In genomic region chr11:120894397-120894796, GRCm38 (mm10) we compare ENCODE assay signal across 21 mouse cellular contexts. TPM values are rescaled to one million over a fixed set of nuclear protein-coding genes. Genes with fewer than 3 reads are reported as not detected.
DNase-seq lines count a peak whose midpoint lies in the region; ATAC-seq and TF ChIP-seq lines count a peak whose summit lies in the region.
"Had no signal": no experiment of that assay in that cellular context is flagged by ENCODE, and none has a peak within 500 bp of the region (broad histone marks: within the 10 kb centered on the region; RNA-seq: fewer than 3 reads in every experiment).

No protein-coding gene starts in this region.

- H3K4me1 ChIP-seq in heart, postnatal 0 days (ENCODE audit: control insufficient read depth, insufficient read depth): no peaks in the 10 kb centered on the region
- no peaks in the 10 kb centered on the region for H3K4me1 ChIP-seq in heart, embryonic 10.5 days
- no peaks in the 10 kb centered on the region for H3K4me1 ChIP-seq in midbrain, postnatal 0 days (ENCODE audit: insufficient read depth, low read length)
- no peaks in the 10 kb centered on the region for H3K4me1 ChIP-seq in midbrain, embryonic 11.5 days (ENCODE audit: control insufficient read depth, insufficient read depth, low read length)
- H3K4me1 ChIP-seq: forebrain, embryonic 13.5 days; limb, embryonic 12.5 days; midbrain, embryonic 12.5 days had no signal

- H3K9me3 ChIP-seq in heart, postnatal 0 days (replicated peaks; ENCODE audit: control insufficient read depth, low read length): no peaks in the 10 kb centered on the region
- no peaks in the 10 kb centered on the region for H3K9me3 ChIP-seq in heart, embryonic 10.5 days
- no peaks in the 10 kb centered on the region for H3K9me3 ChIP-seq in midbrain, postnatal 0 days (ENCODE audit: low read length)
- no peaks in the 10 kb centered on the region for H3K9me3 ChIP-seq in midbrain, embryonic 11.5 days (ENCODE audit: control insufficient read depth, low read length)
- H3K9me3 ChIP-seq: forebrain, embryonic 13.5 days; limb, embryonic 12.5 days; liver, embryonic 12.5 days; midbrain, embryonic 12.5 days had no signal

- H3K9ac ChIP-seq in heart, postnatal 0 days (replicated peaks; ENCODE audit: low read depth, low read length): no peak overlapping the region
- no peak overlapping the region for H3K9ac ChIP-seq in midbrain, postnatal 0 days (replicated peaks; ENCODE audit: low read length, poor library complexity, severe bottlenecking)
- H3K9ac ChIP-seq in midbrain, embryonic 11.5 days (ENCODE audit: low read length): no peak overlapping the region
- H3K9ac ChIP-seq: forebrain, embryonic 13.5 days; limb, embryonic 12.5 days; liver, embryonic 12.5 days; midbrain, embryonic 12.5 days had no signal

- TF ChIP-seq CTCF in heart, postnatal 0 days (IDR thresholded peaks at IDR 0.05; ENCODE audit: low read depth): 0 out of 2 replicates have a peak, but pooled peaks have one; percentile 4
- TF ChIP-seq CTCF in midbrain, postnatal 0 days (IDR thresholded peaks at IDR 0.05): peak; percentile 16; the same call in 1 of the 2 replicates

- TF ChIP-seq EP300 in heart, postnatal 0 days (IDR thresholded peaks at IDR 0.05; ENCODE audit: low read depth): no peak

- no peak overlapping the region for H3K27ac ChIP-seq in heart, postnatal 0 days (ENCODE audit: low read depth)
- H3K27ac ChIP-seq in heart, embryonic 10.5 days: no peak overlapping the region
- no peak overlapping the region for H3K27ac ChIP-seq in midbrain, postnatal 0 days (ENCODE audit: low read depth, low read length)
- no peak overlapping the region for H3K27ac ChIP-seq in midbrain, embryonic 11.5 days (ENCODE audit: low read depth, low read length)
- H3K27ac ChIP-seq: forebrain, embryonic 13.5 days; hindbrain, postnatal 0 days; limb, embryonic 12.5 days; midbrain, embryonic 12.5 days had no signal

- no peak overlapping the region for H3K4me2 ChIP-seq in heart, postnatal 0 days (ENCODE audit: low read depth, low read length)
- no peak overlapping the region for H3K4me2 ChIP-seq in midbrain, postnatal 0 days (ENCODE audit: low read depth, low read length, poor library complexity, severe bottlenecking)
- H3K4me2 ChIP-seq in midbrain, embryonic 11.5 days: no peak overlapping the region
- H3K4me2 ChIP-seq: forebrain, embryonic 13.5 days; limb, embryonic 12.5 days; liver, embryonic 12.5 days; midbrain, embryonic 12.5 days had no signal

- 80% methylated on average over 8 of the region's 8 CpGs for WGBS in heart, postnatal 0 days
- 86% methylated on average over 8 of the region's 8 CpGs for WGBS in heart, embryonic 10.5 days
- 95% methylated on average over 8 of the region's 8 CpGs for WGBS in midbrain, postnatal 0 days
- WGBS in midbrain, embryonic 11.5 days: 89% methylated on average over 8 of the region's 8 CpGs

- no peak for DNase-seq in heart, postnatal 0 days (ENCODE audit: low spot score)
- no peak for DNase-seq in heart, embryonic 10.5 days (ENCODE audit: low spot score)
- DNase-seq in kidney, postnatal 4 days: peak; percentile 16 to 35
- no peak for DNase-seq in kidney, postnatal 14 days
- DNase-seq in midbrain, postnatal 0 days (ENCODE audit: low spot score): no peak
- DNase-seq in midbrain, embryonic 11.5 days (ENCODE audit: low spot score, missing footprints): no peak
- no peak for DNase-seq in right cerebral cortex, adult 18-20 months
- DNase-seq: cerebellum, adult 11-12 months; cerebellum, postnatal 14 days; heart, postnatal 14 days; kidney, adult 18-20 months; layer of hippocampus, postnatal 36 days; right cerebral cortex, postnatal 14 days; spleen, adult 18-20 months had no signal

- H3K36me3 ChIP-seq in heart, postnatal 0 days (replicated peaks; ENCODE audit: control insufficient read depth, insufficient read depth, low read length): peaks cover 13% of the 10 kb centered on the region
- peaks cover 58% of the 10 kb centered on the region for H3K36me3 ChIP-seq in heart, embryonic 10.5 days
- peaks cover 49% of the 10 kb centered on the region for H3K36me3 ChIP-seq in midbrain, postnatal 0 days (ENCODE audit: insufficient read depth, low read length)
- H3K36me3 ChIP-seq in midbrain, embryonic 11.5 days (ENCODE audit: control insufficient read depth, insufficient read depth, low read length): peaks cover 3% of the 10 kb centered on the region; the same call in 1 of the 2 replicates

- H3K27me3 ChIP-seq in heart, postnatal 0 days (ENCODE audit: control insufficient read depth, insufficient read depth, low read length): no peaks in the 10 kb centered on the region
- no peaks in the 10 kb centered on the region for H3K27me3 ChIP-seq in heart, embryonic 10.5 days (ENCODE audit: insufficient read depth, poor library complexity, severe bottlenecking)
- H3K27me3 ChIP-seq in midbrain, postnatal 0 days (ENCODE audit: insufficient read depth, low read length): no peaks in the 10 kb centered on the region
- no peaks in the 10 kb centered on the region for H3K27me3 ChIP-seq in midbrain, embryonic 11.5 days (ENCODE audit: control insufficient read depth, insufficient read depth, low read length)
- H3K27me3 ChIP-seq: forebrain, embryonic 13.5 days; limb, embryonic 12.5 days; liver, embryonic 12.5 days; midbrain, embryonic 12.5 days; Patski had no signal

- ATAC-seq in heart, postnatal 0 days (ENCODE audit: insufficient read depth, low read depth): no peak
- no peak for ATAC-seq in midbrain, postnatal 0 days (ENCODE audit: low FRiP score)
- ATAC-seq in midbrain, embryonic 11.5 days (ENCODE audit: low FRiP score): no peak
- ATAC-seq: CD4-positive, CD25-positive, alpha-beta regulatory T cell, adult 4 months; forebrain, embryonic 13.5 days; hindbrain, postnatal 0 days; liver, embryonic 12.5 days; Patski had no signal

- H3K4me3 ChIP-seq in heart, postnatal 0 days (ENCODE audit: low read depth, low read length): no peak overlapping the region
- no peak overlapping the region for H3K4me3 ChIP-seq in heart, embryonic 10.5 days
- no peak overlapping the region for H3K4me3 ChIP-seq in midbrain, postnatal 0 days (ENCODE audit: low read depth, low read length)
- no peak overlapping the region for H3K4me3 ChIP-seq in midbrain, embryonic 11.5 days (ENCODE audit: low read depth, low read length)
- H3K4me3 ChIP-seq: forebrain, embryonic 13.5 days; limb, embryonic 12.5 days; liver, embryonic 12.5 days; midbrain, embryonic 12.5 days had no signal

RNA-seq across cellular contexts. Expression of gene Ccdc57, which starts 38.3 kb away (rescaled TPM):
- total RNA-seq in heart, postnatal 0 days (2014; rRNA removed; ENCODE audit: low replicate concordance): 0.43 and 1.5 TPM in 2 replicates
- polyA plus RNA-seq in heart, postnatal 0 days (2015; fragmentation: Nextera tagmentation; extraction: Ambion mirVana): 1.3 and 1.6 TPM in 2 replicates
- 6.0 and 6.5 TPM in 2 replicates for polyA plus RNA-seq in heart, embryonic 10.5 days (2016; fragmentation: Nextera tagmentation; extraction: Ambion mirVana)
- 6.2 and 7.2 TPM in 2 replicates for total RNA-seq in midbrain, postnatal 0 days (2014; rRNA removed)
- 6.8 and 7.8 TPM in 2 replicates for polyA plus RNA-seq in midbrain, postnatal 0 days (2015; fragmentation: Nextera tagmentation; extraction: Ambion mirVana)
- 4.3 and 4.5 TPM in 2 replicates for polyA plus RNA-seq in midbrain, embryonic 11.5 days (2014; fragmentation: Nextera tagmentation; extraction: Ambion mirVana)

RNA-seq across cellular contexts. Expression of gene Slc16a3, which starts 53.9 kb away (rescaled TPM):
- total RNA-seq in heart, postnatal 0 days (2014; rRNA removed; ENCODE audit: low replicate concordance): 153 and 260 TPM in 2 replicates
- 15.6 and 17.0 TPM in 2 replicates for polyA plus RNA-seq in heart, postnatal 0 days (2015; fragmentation: Nextera tagmentation; extraction: Ambion mirVana)
- 416 and 440 TPM in 2 replicates for polyA plus RNA-seq in heart, embryonic 10.5 days (2016; fragmentation: Nextera tagmentation; extraction: Ambion mirVana)
- 14.6 and 20.2 TPM in 2 replicates for total RNA-seq in midbrain, postnatal 0 days (2014; rRNA removed)
- 3.2 and 4.1 TPM in 2 replicates for polyA plus RNA-seq in midbrain, postnatal 0 days (2015; fragmentation: Nextera tagmentation; extraction: Ambion mirVana)
- 24.1 and 30.4 TPM in 2 replicates for polyA plus RNA-seq in midbrain, embryonic 11.5 days (2014; fragmentation: Nextera tagmentation; extraction: Ambion mirVana)

Comparison
In these comparisons a context has a peak if more than half of its experiments do, and no peak if none do; other contexts are left out.
1. DNase-seq: peak in kidney, postnatal 4 days (2 of 2); none in heart, postnatal 0 days (single experiment), heart, embryonic 10.5 days (single experiment), kidney, postnatal 14 days (single experiment), midbrain, postnatal 0 days (single experiment), midbrain, embryonic 11.5 days (single experiment) and right cerebral cortex, adult 18-20 months (single experiment).
2. RNA of gene Slc16a3, which starts 53.9 kb away (polyA plus RNA-seq): 416 to 440 TPM in heart, embryonic 10.5 days; 24.1 to 30.4 TPM in midbrain, embryonic 11.5 days, 15.6 to 17.0 TPM in heart, postnatal 0 days and 3.2 to 4.1 TPM in midbrain, postnatal 0 days; every median in the first group is over 10 times any median in the second.